Mouse (Mus musculus): Measurements from ENCODE around the gene Glis3. TPM values are rescaled to one million over a fixed set of nuclear protein-coding genes. Genes with fewer than 3 reads are reported as not detected.

The Glis3 gene
- total and polyA plus RNA-seq, 3 experiments: 0.27 TPM; not detected in 2

DNA sequence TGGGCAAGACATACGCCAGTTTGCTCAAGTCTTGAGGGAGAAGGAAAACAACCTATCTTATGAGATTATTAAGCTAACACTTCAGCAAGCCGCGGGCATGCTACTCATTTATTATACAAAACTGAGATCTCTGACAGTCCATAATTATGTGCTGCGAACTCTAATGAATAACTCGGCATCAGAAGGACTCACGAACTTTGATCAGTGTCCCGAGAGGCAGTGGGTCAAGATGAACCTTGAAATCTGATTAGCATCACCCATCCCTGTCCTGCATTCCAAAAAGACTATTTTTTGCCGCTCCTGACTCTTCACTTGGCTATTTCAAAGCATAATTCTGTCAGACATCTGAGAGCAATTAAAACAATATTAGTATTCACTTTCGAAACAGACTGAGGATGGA is 178.9 kb downstream of the Glis3 start:
- DNase-seq (ENCODE audit: low spot score): no peak
- Histone ChIP-seq H3K9me3 (replicated peaks) (no peaks in the 10 kb centered on the region), H3K27me3 (ENCODE audit: insufficient read depth, low read length) (no peaks in the 10 kb centered on the region), H3K4me3 (ENCODE audit: low read depth, low read length) (no peak overlapping the region), H3K36me3 (replicated peaks) (no peaks in the 10 kb centered on the region), H3K4me1 (ENCODE audit: insufficient read depth, low read depth, low read length) (no peaks in the 10 kb centered on the region)
- TF ChIP-seq TAL1 (conservative IDR thresholded peaks at IDR 0.05; ENCODE audit: low read depth, low read length) (no peak), POLR2AphosphoS5 (IDR thresholded peaks at IDR 0.05; ENCODE audit: insufficient replicate concordance, low read depth, low read length) (no peak), GATA1 (IDR thresholded peaks at IDR 0.05; ENCODE audit: borderline replicate concordance, low read length) (no peak), CTCF (IDR thresholded peaks at IDR 0.05; ENCODE audit: low read depth, low read length) (no peak), GATA2 (IDR thresholded peaks at IDR 0.05; ENCODE audit: borderline replicate concordance, low read depth, low read length) (no peak)
- ATAC-seq (ENCODE audit: extremely low read depth, insufficient number of reproducible peaks, low FRiP score, poor library complexity, severe bottlenecking): no peak

DNA sequence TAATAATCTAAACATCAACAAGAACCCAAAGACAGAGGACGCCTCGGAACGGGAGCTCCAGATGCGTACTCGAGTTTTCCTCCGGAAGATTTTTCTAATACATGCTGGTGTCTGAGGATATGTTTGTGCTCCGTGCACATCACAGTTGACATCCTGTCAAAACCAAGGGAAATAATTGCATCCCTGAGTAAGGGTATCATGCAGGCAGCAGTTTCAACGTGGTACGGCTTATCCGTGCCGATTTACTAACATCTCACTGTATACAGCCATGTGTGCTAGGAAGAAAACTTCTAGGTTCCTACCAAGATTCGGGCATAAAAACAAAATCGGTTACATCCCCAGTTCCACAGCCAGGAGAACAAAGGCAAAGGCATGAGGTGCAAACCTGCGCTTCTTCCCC is 179.4 kb downstream of the Glis3 start:
- Histone ChIP-seq H3K36me3 (replicated peaks) (no peaks in the 10 kb centered on the region), H3K4me3 (ENCODE audit: low read depth, low read length) (no peak overlapping the region), H3K27me3 (ENCODE audit: insufficient read depth, low read length) (no peaks in the 10 kb centered on the region), H3K4me1 (ENCODE audit: insufficient read depth, low read depth, low read length) (no peaks in the 10 kb centered on the region), H3K9me3 (replicated peaks) (no peaks in the 10 kb centered on the region)
- ATAC-seq (ENCODE audit: extremely low read depth, insufficient number of reproducible peaks, low FRiP score, poor library complexity, severe bottlenecking) (no peak), DNase-seq (ENCODE audit: low spot score) (no peak)
- TF ChIP-seq GATA1 (IDR thresholded peaks at IDR 0.05; ENCODE audit: borderline replicate concordance, low read length) (no peak), GATA2 (IDR thresholded peaks at IDR 0.05; ENCODE audit: borderline replicate concordance, low read depth, low read length) (no peak), TAL1 (conservative IDR thresholded peaks at IDR 0.05; ENCODE audit: low read depth, low read length) (no peak), CTCF (IDR thresholded peaks at IDR 0.05; ENCODE audit: low read depth, low read length) (no peak), POLR2AphosphoS5 (IDR thresholded peaks at IDR 0.05; ENCODE audit: insufficient replicate concordance, low read depth, low read length) (no peak)

DNA sequence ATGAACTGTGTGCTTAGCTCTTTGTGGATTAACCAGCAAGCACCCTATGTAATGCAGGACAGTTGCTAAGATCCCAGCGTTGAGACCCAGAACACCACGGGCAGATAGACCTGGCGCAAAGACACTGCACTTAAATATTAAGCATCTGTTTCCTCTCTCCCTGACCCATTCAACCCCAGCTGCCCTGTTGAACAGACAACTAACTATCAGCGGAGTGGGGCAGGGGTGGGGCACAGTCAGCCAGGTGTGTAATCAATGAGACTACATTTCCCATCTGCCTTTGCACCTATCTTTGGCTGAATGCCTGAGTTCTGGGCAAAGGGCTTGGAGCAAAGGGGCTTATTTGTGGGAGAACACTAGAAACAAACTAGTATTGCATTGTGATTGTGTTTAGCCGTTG is 180.1 kb downstream of the Glis3 start:
- TF ChIP-seq GATA1 (IDR thresholded peaks at IDR 0.05; ENCODE audit: borderline replicate concordance, low read length) (no peak), TAL1 (conservative IDR thresholded peaks at IDR 0.05; ENCODE audit: low read depth, low read length) (no peak)
- Histone ChIP-seq H3K4me1 (ENCODE audit: insufficient read depth, low read depth, low read length) (no peaks in the 10 kb centered on the region), H3K4me3 (ENCODE audit: low read depth, low read length) (no peak overlapping the region), H3K36me3 (replicated peaks) (no peaks in the 10 kb centered on the region), H3K9me3 (replicated peaks) (no peaks in the 10 kb centered on the region), H3K27me3 (ENCODE audit: insufficient read depth, low read length) (no peaks in the 10 kb centered on the region)
- ATAC-seq (ENCODE audit: extremely low read depth, insufficient number of reproducible peaks, low FRiP score, poor library complexity, severe bottlenecking): no peak
- DNase-seq (ENCODE audit: low spot score): no peak

DNA sequence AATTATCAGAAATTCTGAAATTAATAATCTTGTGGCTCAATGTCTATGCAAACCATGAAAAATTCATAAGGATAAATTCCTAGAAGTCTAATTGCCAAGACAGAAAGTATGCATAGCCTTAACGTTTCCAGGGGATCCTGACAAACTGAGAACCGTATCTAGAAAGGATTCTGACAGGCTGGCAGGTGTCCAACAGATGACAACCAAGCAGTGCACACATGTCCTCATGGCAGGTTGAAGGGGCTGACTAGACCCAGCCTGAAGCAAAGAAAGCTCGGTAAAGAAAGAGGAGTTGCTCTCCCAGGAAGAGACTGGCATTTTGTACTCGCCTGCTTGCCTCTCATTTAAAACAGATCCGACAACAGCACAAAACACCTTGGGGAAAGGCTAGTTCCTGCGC is 184.0 kb downstream of the Glis3 start:
- H3K9me3 ChIP-seq (replicated peaks): no peaks in the 10 kb centered on the region
- TF ChIP-seq GATA2 (IDR thresholded peaks at IDR 0.05; ENCODE audit: borderline replicate concordance, low read depth, low read length) (no peak), POLR2AphosphoS5 (IDR thresholded peaks at IDR 0.05; ENCODE audit: insufficient replicate concordance, low read depth, low read length) (no peak), CTCF (IDR thresholded peaks at IDR 0.05; ENCODE audit: low read depth, low read length) (no peak), TAL1 (conservative IDR thresholded peaks at IDR 0.05; ENCODE audit: low read depth, low read length) (no peak), GATA1 (IDR thresholded peaks at IDR 0.05; ENCODE audit: borderline replicate concordance, low read length) (no peak)
- DNase-seq (ENCODE audit: low spot score): no peak
- H3K4me3 ChIP-seq (ENCODE audit: low read depth, low read length): no peak overlapping the region
- H3K27me3 ChIP-seq (ENCODE audit: insufficient read depth, low read length): no peaks in the 10 kb centered on the region
- no peaks in the 10 kb centered on the region for H3K36me3 ChIP-seq (replicated peaks)
- H3K4me1 ChIP-seq (ENCODE audit: insufficient read depth, low read depth, low read length): no peaks in the 10 kb centered on the region
- no peak for ATAC-seq (ENCODE audit: extremely low read depth, insufficient number of reproducible peaks, low FRiP score, poor library complexity, severe bottlenecking)

DNA sequence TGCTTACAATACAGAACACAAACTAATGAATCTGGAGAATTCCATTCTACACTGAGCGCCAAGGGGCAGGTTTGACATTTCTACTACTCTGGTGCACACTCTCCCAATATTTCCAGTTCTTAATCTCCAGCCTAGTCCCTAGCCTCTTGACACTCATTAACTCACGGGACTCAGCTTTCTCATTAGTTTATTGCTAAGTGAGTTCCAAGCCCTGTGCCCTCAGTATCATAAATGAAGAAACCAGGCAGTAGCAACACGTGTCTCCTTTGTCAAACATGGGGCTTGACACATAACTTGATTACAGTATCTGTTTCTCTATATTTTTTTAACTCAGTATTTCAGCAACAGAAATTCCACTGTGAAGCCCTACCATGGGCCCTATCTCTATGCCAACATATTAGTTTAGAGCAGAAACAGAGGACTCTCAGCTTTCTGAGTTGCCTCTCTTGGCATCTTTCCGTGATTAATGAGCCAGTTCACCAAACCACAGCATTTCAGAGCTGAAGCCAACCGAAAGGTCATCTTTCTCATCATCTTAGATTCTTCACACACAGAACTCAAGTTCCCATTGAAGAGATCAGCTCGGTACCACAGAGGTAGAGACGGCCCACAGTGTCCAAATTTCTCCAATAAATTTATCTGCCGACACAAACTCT is 186.1 kb downstream of the Glis3 start:
- ATAC-seq (ENCODE audit: extremely low read depth, insufficient number of reproducible peaks, low FRiP score, poor library complexity, severe bottlenecking) (no peak), DNase-seq (ENCODE audit: low spot score) (no peak)
- Histone ChIP-seq H3K9me3 (replicated peaks) (no peaks in the 10 kb centered on the region), H3K4me1 (ENCODE audit: insufficient read depth, low read depth, low read length) (no peaks in the 10 kb centered on the region), H3K36me3 (replicated peaks) (no peaks in the 10 kb centered on the region), H3K4me3 (ENCODE audit: low read depth, low read length) (no peak overlapping the region), H3K27me3 (ENCODE audit: insufficient read depth, low read length) (no peaks in the 10 kb centered on the region)
- no peak for TF ChIP-seq POLR2AphosphoS5 (IDR thresholded peaks at IDR 0.05; ENCODE audit: insufficient replicate concordance, low read depth, low read length)
- TF ChIP-seq GATA1 (IDR thresholded peaks at IDR 0.05; ENCODE audit: borderline replicate concordance, low read length): no peak
- no peak for TF ChIP-seq GATA2 (IDR thresholded peaks at IDR 0.05; ENCODE audit: borderline replicate concordance, low read depth, low read length)
- no peak for TF ChIP-seq CTCF (IDR thresholded peaks at IDR 0.05; ENCODE audit: low read depth, low read length)
- no peak for TF ChIP-seq TAL1 (conservative IDR thresholded peaks at IDR 0.05; ENCODE audit: low read depth, low read length)

DNA sequence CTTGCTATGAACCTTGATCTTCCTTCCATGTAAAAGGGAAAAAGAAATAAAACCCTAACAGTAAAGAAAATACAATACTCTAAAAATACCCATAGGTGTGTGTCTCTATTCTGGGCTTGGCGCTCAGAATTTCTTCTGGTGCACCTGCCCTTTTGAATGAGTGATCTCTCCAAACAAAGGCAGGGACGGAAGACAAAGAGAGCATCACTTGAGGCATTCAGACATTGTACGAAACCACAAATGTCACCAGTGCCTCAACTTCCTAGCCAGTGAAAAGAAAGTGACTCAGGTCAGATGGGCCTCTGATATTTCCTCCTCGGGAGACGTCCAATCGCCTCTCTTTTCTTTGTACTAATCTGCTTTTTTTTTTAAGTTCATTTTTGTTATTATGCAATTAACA is 201.8 kb downstream of the Glis3 start:
- Histone ChIP-seq H3K9me3 (replicated peaks) (no peaks in the 10 kb centered on the region), H3K36me3 (replicated peaks) (no peaks in the 10 kb centered on the region), H3K4me1 (ENCODE audit: insufficient read depth, low read depth, low read length) (no peaks in the 10 kb centered on the region), H3K4me3 (ENCODE audit: low read depth, low read length) (no peak overlapping the region), H3K27me3 (ENCODE audit: insufficient read depth, low read length) (peaks cover 3% of the 10 kb centered on the region)
- DNase-seq (ENCODE audit: low spot score) (no peak), ATAC-seq (ENCODE audit: extremely low read depth, insufficient number of reproducible peaks, low FRiP score, poor library complexity, severe bottlenecking) (no peak)
- TF ChIP-seq POLR2AphosphoS5 (IDR thresholded peaks at IDR 0.05; ENCODE audit: insufficient replicate concordance, low read depth, low read length) (no peak), CTCF (IDR thresholded peaks at IDR 0.05; ENCODE audit: low read depth, low read length) (no peak)
